Mouse (Mus musculus) cortical plate, adult 2 months (tissue): Measurements from ENCODE around the gene Cmah. TPM values are rescaled to one million over a fixed set of nuclear protein-coding genes. Genes with fewer than 3 reads are reported as not detected.
"Not testable (repeated sequence)": the region's sequence is repeated elsewhere in the genome, so short reads cannot be mapped to it uniquely, and the experiment has no call there.

Experiments used
- H3K27ac ChIP-seq: fragments of 200-500 bp; 2 replicates; pipeline ENCODE4 v1.5.1; 2012; ENCODE audit warnings: low read length, control low read depth, inconsistent platforms; ENCODE audit not compliant: insufficient read depth
- H3K4me1 ChIP-seq: fragments of 200-500 bp; 2 replicates; pipeline ENCODE4 v1.6.1; 2011; ENCODE audit warnings: low read length; ENCODE audit not compliant: control insufficient read depth, insufficient read depth
- H3K4me3 ChIP-seq: fragments of 200-500 bp; 2 replicates; pipeline ENCODE4 v1.5.1; 2011; ENCODE audit warnings: mild to moderate bottlenecking, low read length, control low read depth; ENCODE audit not compliant: insufficient read depth
- CTCF ChIP-seq: fragments of 200-500 bp; IDR thresholded peaks from 2 replicates; pipeline ENCODE4 v1.5.1; 2011; ENCODE audit warnings: mild to moderate bottlenecking, control low read depth, low read length; ENCODE audit not compliant: insufficient read depth; ENCODE audit errors: extremely low read depth
- POLR2A ChIP-seq: fragments of 200-500 bp; IDR thresholded peaks from 2 replicates; pipeline ENCODE4 v1.6.1; 2011; ENCODE audit warnings: mild to moderate bottlenecking, low read length, control low read depth; ENCODE audit not compliant: insufficient read depth; ENCODE audit errors: extremely low read depth
- polyA plus RNA-seq: library from polyadenylated mRNA; depleted of rRNA; stranded (reverse); fragments of >200 nt; gene quantifications from 2 replicates; pipeline ENCODE4 v1.2.3, GENCODE M21; 2012

The Cmah gene
- polyA plus RNA-seq, 1 experiment: 0.04 TPM

DNA sequence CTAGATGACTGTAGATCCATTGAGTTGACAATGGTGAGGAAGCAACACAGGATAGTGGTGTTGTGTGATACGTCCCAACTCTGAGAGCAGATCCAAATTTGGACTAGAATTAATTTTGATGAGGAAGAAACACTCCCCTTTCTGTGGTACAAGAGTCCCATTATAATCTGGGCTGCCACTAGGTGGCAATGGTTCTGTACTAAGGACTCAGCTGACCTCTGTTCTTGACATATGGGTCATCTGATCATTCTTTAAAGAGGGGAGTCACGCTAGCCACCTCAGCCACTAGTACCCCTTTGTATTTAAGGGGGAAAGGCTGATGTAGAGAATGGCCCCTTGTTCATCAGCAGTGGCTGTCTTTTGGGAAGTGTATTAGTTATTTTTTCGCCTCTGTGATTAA, 10.7 kb downstream of the Cmah start:
- H3K4me3 ChIP-seq: no peak overlapping the region
- no peak overlapping the region for H3K27ac ChIP-seq
- TF ChIP-seq CTCF (peak; percentile 27; the same call in 1 of the 2 replicates), POLR2A (no peak)
- H3K4me1 ChIP-seq: no peaks in the 10 kb centered on the region

DNA sequence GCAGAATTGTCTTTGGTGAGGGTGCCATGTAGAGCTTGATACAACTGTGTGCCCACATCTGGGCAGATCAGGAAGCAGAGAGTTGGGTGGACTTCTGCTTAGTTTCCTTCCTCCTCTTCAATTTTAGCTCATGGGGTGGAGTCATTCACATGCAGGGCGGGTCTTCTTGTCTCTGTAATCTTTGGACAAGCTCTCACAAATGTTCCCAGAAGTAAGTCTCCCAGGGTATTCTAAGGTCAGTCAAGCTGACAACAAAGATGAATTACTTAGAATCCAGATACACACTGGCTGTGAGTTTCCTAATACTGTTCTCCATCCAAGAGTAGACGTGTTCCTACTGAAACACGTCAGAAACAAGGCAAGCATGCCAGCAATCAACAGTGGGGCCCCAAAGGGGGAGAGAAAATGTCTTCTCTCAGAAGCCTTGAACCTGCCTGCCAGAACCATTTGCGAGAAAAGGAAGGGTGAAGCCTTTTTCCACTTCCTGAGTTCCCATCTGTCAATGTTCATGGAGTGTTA, 11.2 kb downstream of the Cmah start:
- Histone ChIP-seq H3K4me3 (no peak overlapping the region), H3K27ac (no peak overlapping the region), H3K4me1 (no peaks in the 10 kb centered on the region)
- TF ChIP-seq POLR2A: no peak
- TF ChIP-seq CTCF: no peak

DNA sequence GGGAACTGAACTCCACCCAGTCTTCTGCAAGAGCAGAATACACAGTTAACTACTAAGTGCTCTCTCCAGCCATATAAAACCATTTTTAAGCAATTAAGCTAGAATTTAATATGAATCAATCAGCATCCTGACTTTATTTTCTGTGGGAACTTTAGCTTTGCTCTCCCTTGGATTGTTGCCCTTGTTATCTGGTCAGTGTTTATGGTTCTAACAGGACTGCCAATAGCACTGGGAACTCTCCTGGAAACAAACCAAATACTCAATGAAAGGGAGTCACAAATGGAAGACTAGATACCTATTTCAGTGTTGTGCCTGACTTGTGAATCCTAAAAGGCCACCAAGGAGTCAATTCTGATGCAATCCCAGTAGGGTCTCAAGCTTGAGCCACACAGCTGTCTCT, 12.7 kb downstream of the Cmah start:
- no peak overlapping the region for H3K27ac ChIP-seq
- no peaks in the 10 kb centered on the region for H3K4me1 ChIP-seq
- no peak overlapping the region for H3K4me3 ChIP-seq
- TF ChIP-seq POLR2A: no peak
- TF ChIP-seq CTCF: no peak

DNA sequence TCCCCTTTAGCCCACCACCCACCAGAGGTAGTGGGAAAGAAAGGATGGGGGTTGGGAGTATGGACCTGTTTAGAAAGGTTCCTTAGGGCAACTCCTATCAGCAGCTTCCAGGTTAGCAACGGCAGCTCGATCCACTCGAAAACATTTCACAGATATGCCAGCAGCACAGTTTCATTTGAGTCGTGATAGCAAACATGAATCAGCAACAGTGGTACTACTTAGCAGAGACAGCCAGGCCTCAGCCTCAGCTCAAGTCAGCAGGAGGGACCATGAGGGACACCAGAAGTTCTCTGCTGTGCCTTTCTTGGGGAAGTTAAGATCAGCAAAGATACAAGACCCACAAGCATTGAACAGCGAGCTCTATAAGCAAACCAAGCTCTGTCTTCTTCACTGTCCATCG, 13.3 kb downstream of the Cmah start:
- TF ChIP-seq POLR2A (no peak), CTCF (no peak)
- no peak overlapping the region for H3K27ac ChIP-seq
- H3K4me1 ChIP-seq: no peaks in the 10 kb centered on the region
- no peak overlapping the region for H3K4me3 ChIP-seq

DNA sequence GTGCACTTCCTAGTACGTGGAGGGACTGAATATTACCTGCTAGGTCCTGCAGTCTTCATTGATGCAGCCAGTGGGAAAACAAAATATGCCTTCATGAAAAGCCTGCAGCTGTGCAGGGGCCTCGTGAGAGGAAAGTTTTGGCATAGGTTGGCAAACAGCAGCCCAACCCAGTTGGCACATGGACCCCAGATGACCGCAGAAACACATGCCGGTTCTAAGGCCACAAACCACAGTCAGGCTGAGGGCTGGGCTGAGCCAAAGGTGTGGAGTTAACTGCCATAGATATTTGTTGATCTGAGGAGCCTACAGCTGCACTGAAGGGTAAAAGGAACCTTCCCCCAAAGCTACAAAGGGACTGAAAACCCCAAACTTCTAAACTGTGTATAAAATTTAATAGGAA, 14.9 kb downstream of the Cmah start:
- no peak overlapping the region for H3K4me3 ChIP-seq
- H3K4me1 ChIP-seq: no peaks in the 10 kb centered on the region
- TF ChIP-seq CTCF: no peak
- TF ChIP-seq POLR2A: no peak
- H3K27ac ChIP-seq: no peak overlapping the region

DNA sequence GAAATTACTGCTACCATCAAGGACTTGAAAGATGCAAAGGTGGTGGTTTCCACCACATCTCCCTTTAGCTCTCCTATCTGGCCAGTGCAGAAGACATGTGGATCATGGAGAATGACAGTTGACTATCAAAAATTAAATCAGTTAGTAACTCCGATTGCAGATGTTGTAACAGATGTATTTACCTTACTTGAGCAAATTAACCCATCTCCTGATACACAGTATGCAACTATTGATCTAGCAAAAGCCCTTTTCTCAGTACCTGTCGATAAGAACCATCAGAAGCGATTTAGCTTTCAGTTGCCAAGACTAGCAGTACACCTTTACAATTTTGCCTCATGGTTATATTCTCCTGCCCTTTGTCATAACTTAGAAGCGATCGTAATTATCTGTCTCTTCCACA, 25.8 kb downstream of the Cmah start:
- TF ChIP-seq POLR2A (no peak), CTCF (no peak)

DNA sequence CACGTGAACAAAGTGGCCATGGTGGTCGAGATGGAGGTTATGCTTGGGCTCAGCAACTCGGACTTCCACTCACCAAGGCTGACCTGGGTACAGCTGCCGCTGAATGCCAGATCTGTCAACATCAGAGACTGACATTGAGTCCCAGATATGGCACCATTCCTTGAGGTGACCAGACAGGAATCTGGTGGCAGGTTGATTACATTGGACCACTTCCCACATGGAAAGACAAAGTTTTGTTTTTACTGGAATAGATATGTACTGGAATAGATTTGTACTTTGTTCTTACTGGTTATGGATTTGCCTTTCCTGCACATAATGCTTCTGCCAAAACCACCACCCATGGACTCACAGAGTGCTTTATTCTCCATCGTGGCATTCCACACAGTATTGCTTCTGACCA, 27.5 kb downstream of the Cmah start:
- Histone ChIP-seq H3K4me3 (no peak overlapping the region), H3K4me1 (no peaks in the 10 kb centered on the region), H3K27ac (no peak overlapping the region)
- TF ChIP-seq POLR2A: no peak
- TF ChIP-seq CTCF: no peak

More for the DNA sequence above, 25.8 kb downstream of the Cmah start:
- no peak overlapping the region for H3K4me3 ChIP-seq
- no peaks in the 10 kb centered on the region for H3K4me1 ChIP-seq
- H3K27ac ChIP-seq: no peak overlapping the region

DNA sequence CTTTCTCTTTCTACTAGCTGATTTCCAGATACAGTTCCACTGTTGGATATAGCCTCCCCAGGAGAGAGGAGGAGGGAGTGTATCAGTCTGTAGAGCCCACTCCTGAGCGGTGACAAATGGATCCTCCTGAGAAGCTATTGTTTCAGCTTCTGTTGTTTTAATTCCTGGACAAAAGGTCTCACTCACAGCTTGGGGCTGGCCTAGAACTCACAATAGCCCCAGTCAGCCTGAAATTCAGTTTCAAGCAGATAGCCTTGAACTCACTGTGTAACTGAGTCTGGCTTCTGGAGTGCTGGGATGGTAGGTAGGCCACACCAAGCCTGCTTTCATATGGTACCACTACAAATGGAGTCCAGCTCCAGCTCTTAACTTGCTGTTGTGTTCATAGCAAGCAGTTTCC, 32.0 kb downstream of the Cmah start:
- Histone ChIP-seq H3K4me1 (no peaks in the 10 kb centered on the region), H3K27ac (no peak overlapping the region), H3K4me3 (no peak overlapping the region)
- TF ChIP-seq CTCF (no peak), POLR2A (no peak)

DNA sequence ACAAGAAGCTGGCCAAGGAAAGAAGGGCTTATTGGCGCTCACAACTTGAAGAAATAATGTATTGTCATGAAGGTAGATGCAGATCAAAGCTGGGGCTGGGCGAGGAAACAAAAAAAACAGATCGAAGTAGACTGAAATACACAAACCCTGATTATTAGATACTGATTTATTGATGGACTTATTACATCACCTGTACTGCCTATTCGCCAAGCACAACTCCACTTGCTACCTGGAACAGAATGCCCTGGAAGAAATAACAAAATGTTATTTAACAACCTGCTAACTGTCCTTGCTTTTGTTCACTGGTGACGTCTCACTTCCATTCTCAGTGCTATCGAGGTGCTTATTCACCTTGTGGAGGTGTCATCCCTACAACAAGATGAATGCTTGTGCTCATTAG, 38.0 kb downstream of the Cmah start:
- Histone ChIP-seq H3K4me3 (no peak overlapping the region), H3K4me1 (no peaks in the 10 kb centered on the region), H3K27ac (no peak overlapping the region)
- no peak for TF ChIP-seq CTCF
- TF ChIP-seq POLR2A: no peak

DNA sequence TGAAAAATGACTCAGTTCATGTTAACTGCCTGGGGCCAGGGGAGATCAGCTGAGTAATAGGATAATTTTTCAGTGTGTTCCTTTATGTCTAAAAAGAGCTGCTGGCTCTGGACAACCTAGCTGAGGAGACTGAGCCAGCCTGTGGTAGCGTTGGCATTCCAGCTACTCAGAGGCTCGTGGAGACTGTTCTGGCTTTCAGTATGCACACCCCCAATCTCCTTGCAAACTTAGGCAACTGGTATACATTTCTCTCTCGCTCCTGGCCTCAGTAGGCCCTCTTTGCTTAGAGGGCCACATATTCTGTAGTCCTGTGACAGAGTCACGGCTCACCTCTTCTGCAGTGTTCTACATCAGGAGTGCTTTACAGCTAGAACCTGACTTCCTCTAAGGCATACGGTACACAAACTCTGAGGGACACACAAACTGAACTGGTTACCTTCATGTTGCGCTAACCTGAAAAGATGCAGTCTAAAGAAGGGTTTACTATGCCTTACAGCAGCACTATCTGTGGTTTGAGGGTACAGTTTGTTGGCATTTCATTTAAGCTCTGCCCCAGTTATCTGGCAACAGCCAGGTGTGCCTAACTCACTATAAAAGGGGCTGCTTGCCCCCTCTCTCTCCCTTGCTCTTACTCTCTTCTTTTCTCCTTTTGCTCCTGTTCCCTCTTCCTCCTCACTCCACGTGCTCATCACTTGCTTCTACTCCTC, 45.8 kb downstream of the Cmah start:
- no peak overlapping the region for H3K27ac ChIP-seq
- no peaks in the 10 kb centered on the region for H3K4me1 ChIP-seq
- TF ChIP-seq POLR2A (no peak), CTCF (no peak)
- H3K4me3 ChIP-seq: no peak overlapping the region

DNA sequence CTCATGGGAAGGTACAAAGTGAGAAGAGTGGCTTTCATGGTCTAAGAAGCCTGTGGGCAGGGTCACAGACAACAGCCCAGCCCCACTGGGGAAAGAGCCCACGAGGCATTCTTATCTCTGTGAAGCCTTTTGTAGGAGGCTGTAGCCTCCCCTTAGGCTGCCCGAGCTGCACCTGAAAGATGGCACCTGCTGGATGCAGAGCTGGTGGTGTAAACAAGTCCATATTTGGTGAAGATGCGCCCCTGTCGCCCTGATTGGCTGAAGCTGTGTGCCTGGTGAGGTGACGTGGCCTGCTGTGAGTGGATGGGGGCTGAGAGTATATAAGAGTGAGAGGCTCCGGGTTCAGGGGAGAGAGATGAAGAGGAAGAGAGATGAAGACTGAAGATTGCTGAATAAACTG, 47.4 kb downstream of the Cmah start:
- not testable (repeated sequence) for H3K4me3 ChIP-seq, H3K27ac ChIP-seq, H3K4me1 ChIP-seq
